Mouse (Mus musculus) retina, postnatal 7 days (tissue): ENCODE data around the gene Sik1.

Source experiments
- DNase-seq: peaks from one replicate; pipeline ENCODE4 v3.0.0-alpha.2; 2012; ENCODE audit warnings: low read depth, low spot score

Gene Sik1

DNA sequence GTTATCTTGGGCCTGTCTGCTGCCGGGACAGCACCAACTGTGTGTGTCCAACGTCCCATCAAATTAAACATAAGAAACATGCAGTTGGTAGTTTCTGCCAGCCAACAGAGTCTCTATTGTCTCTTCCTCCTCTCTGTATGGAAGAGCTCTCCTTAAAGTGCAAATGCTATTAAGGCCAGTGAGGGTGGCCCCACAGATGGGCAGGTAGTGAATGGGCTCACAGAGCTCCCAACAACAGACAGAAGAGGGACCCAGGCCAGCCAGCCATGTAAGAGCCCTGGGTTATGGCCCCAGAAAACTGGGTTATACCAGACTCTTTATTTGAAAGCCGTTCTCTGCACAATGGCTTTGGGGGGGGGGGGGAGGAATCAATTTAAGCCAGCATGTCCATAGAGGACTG is 21.2 kb upstream of the Sik1 start:
- DNase-seq: no peak

DNA sequence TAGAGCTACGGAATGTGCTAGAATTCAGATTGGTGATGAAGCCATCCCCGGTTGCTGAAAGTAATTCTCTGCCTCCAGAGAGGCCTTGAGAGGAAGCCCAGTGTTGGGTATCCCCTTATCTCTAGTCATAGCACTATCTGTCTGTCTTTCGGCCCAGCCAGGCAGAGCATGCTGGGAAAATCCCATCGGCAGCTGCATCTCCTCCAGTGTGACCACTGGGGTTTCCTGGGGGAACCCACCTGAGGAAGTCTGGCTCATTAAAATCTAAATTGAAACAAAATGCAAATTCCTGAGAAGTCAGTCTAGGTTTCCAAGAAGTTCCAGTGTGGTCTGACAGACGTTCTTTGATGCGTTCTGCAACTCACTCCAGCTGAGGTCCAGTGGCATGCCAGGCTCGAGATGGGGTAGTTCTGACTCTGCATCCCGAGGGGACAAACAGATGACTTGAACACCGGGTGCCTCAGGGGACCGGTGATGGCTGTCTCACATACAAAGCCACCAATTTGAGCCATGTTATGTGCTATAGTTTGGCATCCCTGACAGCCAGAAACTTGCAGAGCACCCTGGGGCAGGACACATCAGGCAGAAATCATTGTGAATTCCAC is 19.8 kb upstream of the Sik1 start:
- no peak for DNase-seq

DNA sequence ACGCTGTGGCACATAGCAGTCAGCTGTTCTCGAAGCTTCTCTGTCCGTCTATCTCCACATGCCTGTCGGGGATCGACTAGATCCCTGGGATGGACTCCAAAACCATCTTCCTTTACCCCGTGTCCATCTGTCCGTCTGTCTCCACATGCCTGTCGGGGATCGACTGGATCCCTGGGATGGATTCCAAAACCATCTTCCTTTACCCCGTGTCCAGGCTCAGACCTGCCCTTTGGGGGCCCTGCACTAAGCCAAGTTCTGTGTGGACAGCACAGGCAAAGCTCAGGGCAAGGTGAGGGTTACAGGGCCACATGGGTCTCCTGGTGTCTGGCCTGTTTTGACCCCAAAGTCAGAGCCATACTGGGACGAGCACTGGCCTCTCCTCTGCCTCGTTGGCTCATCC is 19.1 kb upstream of the Sik1 start:
- no peak for DNase-seq

GRCm38 (mm10) chr17:31873973-31874372 is 18.4 kb upstream of the Sik1 start:
- DNase-seq: no peak

DNA sequence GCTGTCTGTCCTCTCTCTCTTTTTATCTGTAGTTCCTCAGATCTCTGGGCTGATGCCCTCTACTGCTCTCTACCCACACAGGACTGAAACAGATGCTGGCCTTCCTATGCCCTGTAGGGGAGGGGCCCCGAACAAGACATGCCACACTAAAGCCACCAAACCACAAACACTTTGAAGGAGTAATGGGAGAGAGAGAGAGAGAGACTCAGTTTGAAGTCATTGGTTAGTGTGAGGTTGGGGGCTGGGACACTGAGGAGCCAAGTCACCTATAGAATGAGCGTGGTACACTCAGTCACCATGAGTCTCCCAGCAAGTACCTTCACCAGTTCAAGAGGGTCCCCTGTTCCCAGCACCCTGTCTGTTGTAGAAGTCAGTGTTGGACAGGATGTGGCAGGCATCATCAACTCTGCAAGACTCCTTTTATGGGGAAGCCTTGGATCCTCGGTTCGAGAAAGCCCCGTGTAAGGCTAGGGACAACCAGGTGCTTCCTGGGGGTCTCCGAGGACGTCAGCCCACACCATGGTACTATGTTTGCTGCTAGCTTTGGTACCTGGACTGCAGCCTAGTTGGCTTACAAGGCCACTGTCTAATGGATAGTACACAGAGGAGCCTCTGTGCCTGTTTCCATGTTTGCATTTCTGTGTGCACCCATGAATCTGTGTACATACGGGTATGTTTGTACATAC is 17.7 kb upstream of the Sik1 start:
- DNase-seq: no peak

GRCm38 (mm10) chr17:31872826-31873165 is 17.2 kb upstream of the Sik1 start:
- DNase-seq: no peak

DNA sequence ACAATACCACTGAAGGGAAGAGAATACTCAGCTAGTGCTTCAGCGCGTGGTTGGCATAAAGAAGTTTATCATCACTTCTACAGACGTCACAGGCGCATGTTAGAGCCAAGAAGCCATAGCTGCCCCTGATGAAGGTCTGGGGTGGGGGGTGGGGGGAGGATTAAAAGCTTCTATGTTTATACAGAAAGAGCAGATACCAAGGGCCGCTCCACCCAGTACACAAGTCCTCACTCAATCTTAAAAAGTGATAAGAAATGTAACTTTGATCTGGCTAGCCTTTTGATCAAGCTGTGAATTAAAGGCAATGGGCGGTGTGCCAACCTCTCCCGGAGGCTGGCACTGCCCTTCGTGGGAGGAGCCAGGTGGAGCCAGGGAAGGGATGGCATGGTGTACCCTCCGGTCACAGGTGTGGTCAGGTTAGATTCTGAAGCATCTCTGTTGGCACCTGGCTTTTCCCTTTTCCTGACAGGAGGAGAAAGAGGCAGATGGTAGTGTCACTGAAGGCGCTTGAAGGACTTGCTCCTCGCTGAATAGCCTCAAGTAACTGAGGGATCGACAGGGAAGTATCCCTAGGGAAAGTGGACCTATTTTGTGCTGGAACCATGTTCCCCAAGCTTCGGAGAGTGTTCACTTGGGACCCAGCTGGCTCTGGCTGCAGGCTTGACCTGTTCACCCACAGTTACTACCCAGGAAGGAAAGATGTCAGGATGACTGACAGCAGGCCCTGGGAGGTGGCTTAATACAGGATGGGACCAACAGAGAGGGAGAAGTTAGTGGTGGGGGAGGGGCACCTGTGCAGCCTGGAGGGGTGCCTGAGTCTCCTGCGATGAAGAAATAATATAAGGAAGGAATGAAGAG is 16.6 kb upstream of the Sik1 start:
- no peak for DNase-seq

DNA sequence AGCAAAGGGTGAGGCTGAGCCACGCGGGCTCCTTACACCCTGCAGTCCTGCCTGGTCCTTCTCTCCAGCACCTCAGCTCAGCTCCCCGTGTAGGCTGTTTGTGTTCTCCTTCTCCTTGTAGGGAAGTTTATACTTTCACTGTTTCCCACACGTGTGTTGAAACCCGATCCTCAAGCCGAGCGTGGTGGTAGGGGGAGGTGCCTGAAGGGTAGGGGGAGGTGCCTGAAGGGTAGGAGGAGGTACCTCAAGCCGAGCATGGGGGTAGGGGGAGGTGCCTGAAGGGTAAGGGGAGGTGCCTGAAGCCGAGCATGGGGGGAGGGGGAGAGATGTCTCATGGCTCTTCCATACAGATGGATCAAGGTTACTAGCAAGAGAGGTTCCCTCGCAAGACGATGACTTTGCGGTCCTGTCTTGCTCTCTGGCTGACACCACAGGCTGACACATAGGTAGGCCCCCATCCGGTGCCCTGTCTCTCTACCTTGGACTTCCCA is 15.4 kb upstream of the Sik1 start:
- DNase-seq: no peak

GRCm38 (mm10) chr17:31870446-31870845 is 14.8 kb upstream of the Sik1 start:
- no peak for DNase-seq

DNA sequence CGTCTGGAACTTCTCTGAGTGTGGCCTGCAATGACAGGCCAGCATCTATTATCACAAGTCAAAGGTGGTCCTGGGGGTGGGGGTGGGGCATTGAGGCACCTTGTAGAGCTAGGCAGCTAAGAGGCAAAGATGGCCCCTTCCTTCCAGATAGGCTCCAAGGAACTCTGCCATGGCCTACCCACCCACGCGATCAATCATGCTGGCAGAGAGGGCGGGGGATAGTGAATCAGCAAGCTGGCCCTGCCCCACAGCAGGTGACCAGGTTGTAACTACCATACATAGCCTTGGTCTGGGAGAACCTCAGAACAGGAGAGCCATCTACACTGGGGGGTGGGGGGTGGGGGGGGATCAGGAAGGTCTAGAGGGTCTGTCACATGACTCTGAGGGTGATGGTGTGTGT is 12.5 kb upstream of the Sik1 start:
- DNase-seq: no peak

DNA sequence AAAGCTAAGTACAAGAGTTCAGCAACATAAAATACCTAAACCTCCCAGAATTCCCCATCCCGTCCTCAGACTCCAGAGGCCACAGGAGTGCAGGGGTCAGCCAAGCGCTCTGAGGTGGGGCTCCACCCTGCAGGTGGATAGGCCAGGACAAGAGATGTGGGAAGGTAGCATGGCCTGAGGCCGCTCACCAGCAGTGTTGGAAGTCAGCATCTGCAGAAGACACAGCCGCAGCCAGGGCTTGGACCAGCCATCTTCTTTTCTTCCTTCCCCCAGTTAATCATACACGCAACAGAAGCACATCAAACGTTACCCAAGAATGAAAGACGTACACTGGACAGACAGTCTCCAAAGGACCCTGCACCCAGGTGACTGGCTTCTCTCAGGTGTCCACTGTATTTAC is 11.5 kb upstream of the Sik1 start:
- no peak for DNase-seq

- DNase-seq: no peak
Measured at GRCm38 (mm10) chr17:31865636-31866035, 10.0 kb upstream of the Sik1 start.

DNA sequence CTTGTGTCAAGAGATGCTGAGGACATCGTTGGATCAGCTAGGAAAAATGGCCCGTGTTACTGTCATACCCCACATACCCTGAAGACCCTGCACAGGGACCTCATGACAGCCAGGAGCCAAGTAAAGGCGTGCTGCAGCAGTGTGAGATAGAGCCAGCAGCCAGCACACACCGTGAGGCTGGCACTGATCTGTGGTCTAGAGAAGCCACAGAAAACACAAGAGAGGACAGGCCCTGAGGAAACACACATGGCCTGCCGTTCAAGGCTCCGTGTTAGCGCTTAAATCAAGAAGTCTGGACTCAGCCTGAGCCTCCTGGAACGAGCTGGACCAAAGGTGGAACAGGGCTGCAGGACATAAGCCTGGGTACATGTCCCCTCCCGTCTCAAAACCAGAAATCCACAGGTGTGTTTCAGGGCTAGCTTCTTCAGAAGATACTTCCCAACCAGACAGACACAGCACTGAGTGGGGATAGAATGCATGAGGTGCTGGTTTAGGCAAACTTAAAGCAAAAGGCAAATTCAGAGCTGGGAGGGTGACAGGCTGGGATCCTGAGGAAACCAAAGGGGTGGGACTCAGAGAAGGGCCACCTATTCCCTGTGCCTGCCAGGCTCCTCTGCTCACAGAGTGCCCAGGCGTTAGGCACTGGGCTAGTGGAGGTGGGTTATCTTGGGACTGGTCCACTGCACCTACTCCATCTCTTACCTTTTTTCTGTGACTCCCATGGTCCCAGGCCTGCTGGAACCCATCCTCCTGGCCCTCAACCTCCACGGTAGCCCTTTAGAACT is 9.3 kb upstream of the Sik1 start:
- DNase-seq: no peak

DNA sequence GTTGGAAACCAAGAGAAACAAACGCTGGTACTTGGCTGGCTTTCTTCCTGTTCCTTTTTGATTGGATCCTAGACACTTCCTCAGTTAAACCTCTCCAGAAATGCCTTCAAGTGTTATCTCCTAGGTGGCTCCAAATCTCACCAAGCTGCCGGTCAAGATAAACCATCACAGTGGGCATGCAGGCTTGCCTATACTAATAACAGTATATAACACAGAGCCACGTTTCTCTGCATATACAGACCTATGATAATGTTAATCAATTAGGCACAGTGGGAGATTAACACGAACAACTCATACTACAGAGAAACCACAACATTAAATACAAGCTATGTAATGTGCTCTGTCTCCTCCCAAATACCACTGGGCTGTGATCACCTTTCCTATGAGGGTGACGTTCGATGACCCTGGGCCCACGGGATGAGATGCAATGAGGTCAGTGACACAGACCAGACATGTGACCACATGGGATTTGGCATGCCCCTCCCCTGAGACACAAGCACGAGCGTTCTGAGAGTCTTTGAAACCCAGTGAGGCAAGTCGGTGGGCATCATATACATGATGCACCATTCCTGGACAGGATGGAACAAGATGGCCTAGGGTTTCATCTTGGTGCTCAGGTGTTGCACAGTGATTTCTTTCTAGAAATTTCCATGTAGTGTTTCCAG is 7.7 kb upstream of the Sik1 start:
- DNase-seq: no peak

DNA sequence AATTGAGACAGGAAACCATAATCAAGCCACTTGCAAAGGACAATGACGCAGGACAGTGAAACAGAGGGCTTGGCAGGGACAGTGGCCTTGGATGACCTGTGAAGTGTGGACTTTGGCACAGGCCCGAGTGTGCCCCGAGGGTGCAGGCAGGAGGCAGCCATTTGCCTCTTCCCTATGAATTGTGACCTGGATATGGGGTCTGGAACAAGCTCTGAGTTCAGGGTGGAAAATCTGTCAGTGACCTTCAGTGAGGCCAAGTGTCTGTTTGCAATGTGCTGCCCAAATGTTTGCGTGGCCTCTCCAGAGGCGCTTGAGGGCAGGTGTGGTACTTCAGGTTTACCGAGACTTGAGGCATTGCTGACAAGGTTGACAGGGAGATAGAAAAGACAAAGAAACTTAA is 6.5 kb upstream of the Sik1 start:
- DNase-seq: no peak

DNA sequence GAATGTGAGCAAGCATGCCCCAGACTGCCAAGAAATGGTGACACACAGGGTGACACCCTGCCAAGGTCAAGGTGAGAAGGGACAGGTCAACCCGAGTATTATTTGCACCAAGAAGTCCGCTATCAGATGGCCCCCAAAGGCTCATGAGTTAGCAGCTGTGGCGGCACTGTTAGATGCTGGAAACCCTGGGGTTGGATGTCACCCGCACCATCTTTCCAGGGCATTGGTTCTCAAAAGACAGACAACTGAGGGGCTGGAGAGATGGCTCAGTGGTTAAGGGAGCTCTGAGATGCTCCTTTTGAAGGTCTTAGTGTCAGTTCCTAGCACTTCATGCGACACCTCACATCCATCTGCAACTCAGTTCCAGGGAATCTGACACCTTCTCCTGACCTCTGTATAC is 6.1 kb upstream of the Sik1 start:
- no peak for DNase-seq

DNA sequence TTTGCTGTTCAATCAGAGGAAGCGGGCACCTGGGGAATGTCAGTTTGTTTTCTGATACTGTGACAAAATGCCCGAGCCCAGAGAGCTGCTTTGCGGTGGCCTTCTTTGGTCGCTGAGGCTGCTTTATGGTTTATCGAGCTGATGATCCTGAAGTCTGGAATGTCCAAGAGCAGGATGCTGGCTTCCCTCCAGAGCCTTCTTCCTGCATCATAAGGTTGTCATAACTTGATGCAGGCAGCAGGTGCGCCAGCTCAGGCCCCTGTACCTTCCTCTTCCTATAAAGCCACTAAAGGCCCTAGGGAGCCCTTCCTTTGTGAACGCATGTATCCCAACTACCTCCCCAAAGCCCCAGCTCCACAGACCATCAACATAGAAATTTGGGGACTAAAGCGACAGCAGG is 5.3 kb upstream of the Sik1 start:
- no peak for DNase-seq

DNA sequence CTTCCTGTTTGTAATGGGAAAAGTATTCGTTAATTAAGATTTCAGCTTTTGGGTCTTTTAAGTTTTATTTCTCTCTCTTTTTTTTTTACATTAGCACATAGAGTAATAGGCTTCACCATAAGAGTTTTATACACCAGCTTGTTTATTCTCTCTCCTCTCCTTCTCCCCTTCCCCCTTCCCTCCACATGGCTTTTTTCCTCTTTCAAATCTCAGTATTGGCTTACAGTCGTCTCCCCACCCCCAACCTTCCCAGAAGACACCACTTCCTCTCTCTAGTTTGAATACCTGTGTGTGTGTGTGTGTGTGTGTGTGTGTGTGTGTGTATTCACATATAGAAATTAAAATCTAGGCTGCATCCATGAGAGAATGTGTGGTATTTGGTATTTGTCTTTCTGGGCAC is 3.8 kb upstream of the Sik1 start:
- no peak for DNase-seq

DNA sequence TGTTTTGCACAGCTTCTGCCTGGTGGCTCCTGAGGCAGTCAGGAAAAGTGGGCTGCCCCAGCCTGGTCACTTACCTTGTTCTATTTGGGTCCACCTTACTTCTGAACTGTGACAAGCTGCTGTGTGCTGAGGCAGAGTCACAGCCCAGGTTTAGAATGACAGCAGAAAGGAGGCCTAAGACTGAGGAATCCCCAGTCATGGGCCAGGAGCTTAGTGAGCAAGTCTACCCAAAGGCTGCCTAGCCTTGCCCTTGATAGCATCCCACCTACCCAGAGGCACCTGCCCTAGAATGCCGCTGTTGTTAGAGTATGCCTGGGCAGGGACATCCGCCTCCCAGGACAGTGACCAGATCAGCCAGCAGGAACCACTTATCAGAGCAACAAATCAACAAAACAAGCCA is 3.2 kb upstream of the Sik1 start:
- no peak for DNase-seq

DNA sequence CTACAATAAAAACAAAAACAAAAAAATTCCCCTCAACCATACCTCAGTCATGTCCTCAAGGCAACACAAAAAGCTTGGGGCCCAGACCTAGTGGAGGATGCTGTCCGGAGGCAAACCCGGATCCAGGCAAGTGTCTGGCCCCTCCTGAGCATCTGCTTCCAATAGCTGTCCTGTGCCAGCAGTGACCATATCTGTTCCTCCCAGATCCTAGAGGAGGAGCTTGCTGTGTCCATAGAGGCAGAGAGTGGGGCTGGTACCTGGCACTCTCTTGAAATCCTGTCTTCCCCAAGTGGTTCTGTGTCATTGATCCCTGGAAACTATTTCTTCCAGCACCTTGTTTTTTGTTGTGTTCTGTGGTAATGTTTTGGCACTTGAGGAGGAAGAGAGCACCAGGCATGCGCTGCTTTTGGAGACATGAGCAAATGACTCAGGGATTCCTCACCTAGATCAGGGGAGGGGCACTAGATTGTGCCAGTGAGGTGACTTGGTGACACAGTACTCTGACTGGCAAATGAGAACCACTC is 2.4 kb upstream of the Sik1 start:
- DNase-seq: no peak

DNA sequence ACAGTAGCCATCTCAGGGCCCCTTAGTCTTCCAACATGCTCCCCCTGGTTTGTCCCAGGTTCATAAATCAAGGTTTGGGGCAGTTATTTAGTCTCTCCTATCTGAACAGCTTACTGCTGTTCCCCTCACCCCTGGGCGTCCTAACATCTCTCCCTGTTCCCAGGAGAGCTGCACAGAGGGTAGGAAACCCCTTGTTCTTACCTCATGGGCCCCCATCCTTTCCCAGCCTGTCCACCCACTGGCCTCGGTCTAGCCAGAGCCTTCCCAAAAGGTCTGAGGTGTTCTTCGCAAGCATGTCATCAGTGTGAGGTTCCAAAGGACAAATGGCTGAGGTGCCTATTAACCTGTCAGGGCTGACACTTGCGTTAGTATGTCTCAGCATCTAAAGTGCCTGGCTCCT is 1.6 kb upstream of the Sik1 start:
- DNase-seq: no peak
